Mouse (Mus musculus): ENCODE results near the gene Adamts20.

DNA sequence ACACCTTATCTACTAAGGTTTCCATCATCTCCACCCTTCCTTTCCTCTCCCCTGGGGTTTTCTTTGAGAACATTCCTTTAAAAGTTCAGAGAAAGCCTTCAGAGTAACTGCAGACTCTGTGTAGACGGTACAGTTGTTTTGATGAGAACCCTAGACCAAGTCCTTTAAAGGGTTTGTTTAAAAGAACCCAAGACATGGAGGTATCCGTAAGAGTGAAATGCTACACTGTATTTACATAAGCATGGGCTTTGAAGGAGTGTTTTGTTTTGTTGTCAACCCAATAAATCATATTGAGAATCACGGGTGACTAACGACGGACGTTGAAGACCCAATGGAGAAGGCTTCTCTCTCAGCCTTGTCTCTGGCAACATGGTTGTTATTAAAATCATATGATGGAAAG lies 226.1 kb downstream of the Adamts20 start:
- TF ChIP-seq CTCF (IDR thresholded peaks at IDR 0.05; ENCODE audit: low read depth, low read length) (no peak), POLR2AphosphoS5 (IDR thresholded peaks at IDR 0.05; ENCODE audit: insufficient replicate concordance, low read depth, low read length) (no peak), GATA1 (IDR thresholded peaks at IDR 0.05; ENCODE audit: borderline replicate concordance, low read length) (no peak)
